12 mouse cellular contexts compared by ENCODE assay signal in the genomic region with DNA sequence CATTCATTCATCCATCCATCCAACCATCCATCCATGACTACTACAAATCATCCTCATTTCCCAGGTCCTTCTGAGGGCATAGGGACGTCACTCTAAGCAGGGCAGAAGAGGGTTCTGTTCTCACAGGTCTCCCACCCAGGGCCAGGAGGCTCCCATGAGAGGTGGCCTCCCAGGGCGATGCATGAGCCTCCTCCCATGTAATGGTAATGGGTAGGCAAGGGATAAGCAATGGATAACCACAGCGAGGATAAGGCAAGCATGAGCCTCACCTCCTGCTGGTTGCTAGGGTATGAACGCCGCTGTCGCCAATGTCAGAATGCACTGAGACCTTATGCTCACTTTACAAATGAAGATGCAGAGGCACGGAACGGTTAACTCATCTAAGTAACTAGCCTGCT. TPM values are rescaled to one million over a fixed set of nuclear protein-coding genes. Genes with fewer than 3 reads are reported as not detected.
DNase-seq lines count a peak whose midpoint lies in the region; ATAC-seq and TF ChIP-seq lines count a peak whose summit lies in the region.
"Had no signal": no experiment of that assay in that cellular context is flagged by ENCODE, and none has a peak within 500 bp of the region (broad histone marks: within the 10 kb centered on the region; RNA-seq: fewer than 3 reads in every experiment).

No protein-coding gene starts in this region.

- H3K27ac ChIP-seq in forebrain, postnatal 0 days (ENCODE audit: low read depth, low read length) = no peak overlapping the region
- H3K27ac ChIP-seq in forebrain, embryonic 11.5 days (ENCODE audit: low read depth, low read length) = no peak overlapping the region
- peak overlapping the region; percentile 73 for H3K27ac ChIP-seq in layer of hippocampus, adult 2 months
- H3K27ac ChIP-seq in neural tube, embryonic 13.5 days (replicated peaks) = no peak overlapping the region
- H3K27ac ChIP-seq: embryonic facial prominence, embryonic 10.5 days; heart, embryonic 13.5 days; hindbrain, embryonic 13.5 days had no signal

- no peaks in the 10 kb centered on the region for H3K4me1 ChIP-seq in forebrain, postnatal 0 days (ENCODE audit: insufficient read depth)
- H3K4me1 ChIP-seq in forebrain, embryonic 11.5 days (replicated peaks; ENCODE audit: control insufficient read depth, insufficient read depth, low read length) = no peaks in the 10 kb centered on the region
- no peaks in the 10 kb centered on the region for H3K4me1 ChIP-seq in neural tube, embryonic 13.5 days (replicated peaks)
- H3K4me1 ChIP-seq: embryonic facial prominence, embryonic 10.5 days; heart, embryonic 13.5 days had no signal

- H3K4me3 ChIP-seq in forebrain, postnatal 0 days (ENCODE audit: low read depth, low read length) = no peak overlapping the region
- H3K4me3 ChIP-seq in forebrain, embryonic 11.5 days (ENCODE audit: low read depth, low read length) = no peak overlapping the region
- no peak overlapping the region for H3K4me3 ChIP-seq in layer of hippocampus, adult 2 months
- H3K4me3 ChIP-seq in neural tube, embryonic 13.5 days = no peak overlapping the region
- H3K4me3 ChIP-seq: embryonic facial prominence, embryonic 10.5 days; heart, embryonic 13.5 days; hindbrain, embryonic 13.5 days had no signal

- peak; percentile 56 for DNase-seq in cerebellum, adult 9-10 months
- no peak for DNase-seq in cerebellum, adult 8-10 months
- DNase-seq in forebrain, postnatal 0 days = no peak
- DNase-seq in forebrain, embryonic 11.5 days (ENCODE audit: low spot score) = no peak
- no peak for DNase-seq in layer of hippocampus, adult 2 months (ENCODE audit: low spot score in 2 of 2)
- no peak for DNase-seq in layer of hippocampus, adult 11-12 months (ENCODE audit: low spot score)
- no peak for DNase-seq in neural tube, embryonic 10.5 days (ENCODE audit: extremely low spot score, low spot score)

- H3K4me2 ChIP-seq in forebrain, postnatal 0 days (ENCODE audit: low read depth) = no peak overlapping the region
- no peak overlapping the region for H3K4me2 ChIP-seq in forebrain, embryonic 11.5 days (ENCODE audit: low read depth, low read length, severe bottlenecking)
- H3K4me2 ChIP-seq in neural tube, embryonic 13.5 days = no peak overlapping the region
- H3K4me2 ChIP-seq: heart, embryonic 13.5 days; hindbrain, embryonic 13.5 days had no signal

- 75% methylated on average over 8 of the region's 8 CpGs for WGBS in forebrain, postnatal 0 days
- WGBS in forebrain, embryonic 11.5 days = 86% methylated on average over 8 of the region's 8 CpGs
- WGBS in neural tube, embryonic 13.5 days = 81% methylated on average over 8 of the region's 8 CpGs

- 0 out of 2 replicates have a peak, but pooled peaks cover 3% of the 10 kb centered on the region for H3K36me3 ChIP-seq in forebrain, postnatal 0 days (ENCODE audit: insufficient read depth)
- no peaks in the 10 kb centered on the region for H3K36me3 ChIP-seq in forebrain, embryonic 11.5 days (ENCODE audit: control insufficient read depth, insufficient read depth, low read length)
- no peaks in the 10 kb centered on the region for H3K36me3 ChIP-seq in neural tube, embryonic 13.5 days
- H3K36me3 ChIP-seq: embryonic facial prominence, embryonic 10.5 days; heart, embryonic 13.5 days; hindbrain, embryonic 13.5 days had no signal

- TF ChIP-seq CTCF in forebrain, postnatal 0 days (IDR thresholded peaks at IDR 0.05; ENCODE audit: low read depth) = no peak
- TF ChIP-seq CTCF in layer of hippocampus, adult 2 months (conservative IDR thresholded peaks at IDR 0.05) = no peak

- no peaks in the 10 kb centered on the region for H3K9me3 ChIP-seq in forebrain, postnatal 0 days (ENCODE audit: low read length)
- no peaks in the 10 kb centered on the region; the same call in 1 of the 2 replicates for H3K9me3 ChIP-seq in forebrain, embryonic 11.5 days (ENCODE audit: control insufficient read depth, low read length)
- H3K9me3 ChIP-seq in neural tube, embryonic 13.5 days = no peaks in the 10 kb centered on the region
- H3K9me3 ChIP-seq: embryonic facial prominence, embryonic 10.5 days; hindbrain, embryonic 13.5 days had no signal

- no peaks in the 10 kb centered on the region for H3K27me3 ChIP-seq in forebrain, postnatal 0 days (ENCODE audit: insufficient read depth, low read length)
- H3K27me3 ChIP-seq in forebrain, embryonic 11.5 days (ENCODE audit: control insufficient read depth, insufficient read depth, low read length) = no peaks in the 10 kb centered on the region
- H3K27me3 ChIP-seq in neural tube, embryonic 13.5 days = no peaks in the 10 kb centered on the region; the same call in 1 of the 2 replicates

- ATAC-seq in forebrain, postnatal 0 days = peak; percentile 21; the same call in 1 of the 2 replicates
- no peak for ATAC-seq in forebrain, embryonic 11.5 days (replicated peaks; ENCODE audit: low FRiP score)
- ATAC-seq in neural tube, embryonic 13.5 days (ENCODE audit: low read depth) = 0 out of 2 replicates have a peak, but pooled peaks have one; percentile 42
- ATAC-seq: activated CD4-positive, CD25-positive, alpha-beta regulatory T cell, adult 4 months had no signal

- H3K9ac ChIP-seq in forebrain, postnatal 0 days = no peak overlapping the region
- no peak overlapping the region for H3K9ac ChIP-seq in forebrain, embryonic 11.5 days (ENCODE audit: low read length)
- no peak overlapping the region for H3K9ac ChIP-seq in neural tube, embryonic 13.5 days
- H3K9ac ChIP-seq: heart, embryonic 13.5 days; hindbrain, embryonic 13.5 days had no signal

RNA-seq across cellular contexts. Expression of a gene that starts 40.0 kb away (rescaled TPM):
- total RNA-seq in forebrain, postnatal 0 days (2014; rRNA removed) = 0.77 and 1.5 TPM in 2 replicates
- 0.47 and 0.67 TPM in 2 replicates for polyA plus RNA-seq in forebrain, postnatal 0 days (2015; fragmentation: Nextera tagmentation; extraction: Ambion mirVana)
- 0.57 and 0.84 TPM in 2 replicates for polyA plus RNA-seq in forebrain, embryonic 11.5 days (2014; fragmentation: Nextera tagmentation; extraction: Ambion mirVana)
- total RNA-seq in layer of hippocampus, adult 2 months (2021) = 1 to 10 TPM; 2.6 to 3.1 TPM
- polyA plus RNA-seq in neural tube, embryonic 13.5 days (2015; fragmentation: Nextera tagmentation; extraction: Ambion mirVana) = 0.57 and 0.59 TPM in 2 replicates
